Mouse (Mus musculus) heart, adult 8-10 months (tissue): Measurements from ENCODE around the gene Olfr1128. TPM values are rescaled to one million over a fixed set of nuclear protein-coding genes. Genes with fewer than 3 reads are reported as not detected.
"Not testable (repeated sequence)": the region's sequence is repeated elsewhere in the genome, so short reads cannot be mapped to it uniquely, and the experiment has no call there.

Experiments
- DNase-seq: peaks from one replicate; pipeline ENCODE4 v3.0.0; 2022; ENCODE audit warnings: low spot score
- total RNA-seq, 4 experiments: library from RNA; stranded (reverse); gene quantifications; 2 replicates each; pipeline ENCODE4 v1.2.4; 2022

The Olfr1128 gene
- total RNA-seq, result not detected

DNA sequence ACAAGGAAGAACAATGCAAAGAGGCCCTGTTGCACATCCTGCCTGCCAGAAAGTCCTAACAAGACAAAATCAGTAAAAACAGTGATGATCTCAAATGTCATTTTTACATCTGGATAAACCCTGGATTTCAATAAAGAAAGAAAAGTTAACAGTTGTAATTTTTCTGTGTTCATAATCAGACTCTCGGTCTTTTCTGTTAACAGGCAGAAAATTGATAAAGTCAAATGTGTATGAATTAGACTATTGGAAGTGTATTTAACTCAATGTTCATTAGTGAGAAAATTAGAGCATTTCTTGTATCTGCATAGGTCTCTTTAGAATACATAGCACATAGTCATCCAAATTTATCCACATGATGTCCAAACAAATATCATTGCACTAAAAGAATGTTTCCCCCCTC, at the start of gene Olfr1128:
Gene Olfr1128 (minus strand): TSS at position 101 of the 400 bp plus-strand sequence.
- DNase-seq, result no peak

DNA sequence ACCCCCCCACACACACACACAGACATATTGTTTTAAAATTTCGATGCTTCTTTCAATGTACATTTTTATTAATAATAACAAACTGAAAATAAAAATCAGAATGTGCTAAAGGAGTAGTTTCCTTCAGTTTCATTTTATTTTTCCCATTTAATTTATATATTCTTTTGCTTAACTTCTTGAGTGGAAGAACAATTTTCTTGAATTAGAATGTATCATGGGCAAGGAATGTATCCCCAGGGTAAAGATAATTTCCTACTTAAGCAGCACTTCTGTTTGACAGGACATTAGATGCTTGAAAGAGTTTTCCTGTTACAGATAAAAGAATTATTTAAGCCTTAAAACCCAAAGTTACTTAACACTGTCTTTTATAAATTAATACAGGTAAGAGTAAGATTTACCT, 28.3 kb upstream of the Olfr1128 start, which contains the start of gene Olfr1129:
Gene Olfr1129 (plus strand): TSS at position 301 of the 400 bp plus-strand sequence.
- DNase-seq, result not testable (repeated sequence)

DNA sequence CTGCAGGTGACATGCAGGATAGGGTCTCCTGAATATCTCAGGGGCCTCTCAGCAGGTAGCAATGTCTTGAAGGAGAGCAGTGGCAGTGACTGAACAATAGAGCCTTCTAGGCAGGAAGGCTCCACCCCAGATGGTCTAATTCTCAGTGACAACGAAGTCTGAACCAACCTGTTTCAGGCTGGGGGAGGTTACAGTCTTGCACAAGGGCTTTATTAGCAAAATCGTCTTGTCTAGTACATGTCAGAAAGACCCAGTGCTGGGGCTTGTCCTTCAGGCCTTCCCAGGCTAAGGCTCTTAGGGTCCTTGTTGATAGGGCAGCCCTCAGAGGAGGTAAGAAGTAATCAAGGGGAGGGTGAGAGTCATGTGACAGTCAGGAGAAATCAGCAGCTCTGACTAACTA, 10.5 kb downstream of the Olfr1128 start:
- DNase-seq, result no peak

DNA sequence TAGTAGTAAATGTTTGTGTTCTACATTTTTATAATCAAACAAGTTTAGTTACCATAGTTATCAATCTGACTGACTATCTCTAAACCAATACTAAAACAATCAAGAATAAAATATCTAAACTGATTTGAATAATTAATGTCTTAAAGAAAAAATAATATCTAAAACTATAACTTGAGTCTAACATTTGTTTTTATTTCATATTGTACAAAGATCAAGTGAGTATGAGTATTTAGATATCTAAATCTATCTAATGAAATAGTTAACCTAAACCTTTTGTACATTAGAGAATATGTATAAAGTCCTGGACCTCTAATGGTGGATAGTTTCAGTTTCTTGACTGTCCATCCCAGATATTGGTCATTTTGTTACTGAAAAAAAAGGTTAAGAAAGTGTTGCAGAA, 13.8 kb downstream of the Olfr1128 start, which contains the start of gene Olfr153:
Gene Olfr153 (plus strand): TSS at position 301 of the 400 bp plus-strand sequence.
- DNase-seq, result no peak

DNA sequence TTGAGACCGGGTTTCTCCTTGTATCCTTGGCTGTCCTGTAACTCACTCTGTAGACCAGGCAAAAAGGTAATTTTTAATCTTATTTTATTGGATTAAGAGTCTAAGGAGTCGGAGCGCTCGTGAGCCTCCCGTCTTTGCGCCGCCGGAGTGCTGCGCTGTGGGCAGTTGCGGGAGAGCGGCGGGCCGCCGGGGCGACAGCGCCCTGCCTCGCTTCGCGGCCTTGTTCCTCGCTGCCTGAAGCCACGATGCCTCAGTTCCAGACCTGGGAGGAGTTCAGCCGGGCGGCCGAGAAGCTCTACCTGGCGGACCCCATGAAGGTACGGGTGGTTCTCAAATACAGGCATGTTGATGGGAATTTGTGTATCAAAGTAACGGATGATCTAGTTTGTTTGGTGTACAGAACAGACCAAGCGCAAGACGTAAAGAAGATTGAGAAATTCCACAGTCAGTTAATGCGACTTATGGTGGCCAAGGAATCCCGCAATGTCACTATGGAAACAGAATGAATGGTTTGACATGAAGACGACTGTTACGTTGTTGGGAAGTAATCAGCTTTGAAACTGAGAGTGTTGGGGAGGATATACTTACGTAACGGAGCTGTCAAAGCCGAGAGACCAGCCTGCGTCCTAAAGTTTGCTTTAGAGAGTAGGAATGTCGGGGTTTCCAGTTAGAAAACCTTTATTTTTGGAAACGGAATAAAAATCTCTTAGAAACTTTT, 19.3 kb downstream of the Olfr1128 start:
- DNase-seq, result not testable (repeated sequence)

DNA sequence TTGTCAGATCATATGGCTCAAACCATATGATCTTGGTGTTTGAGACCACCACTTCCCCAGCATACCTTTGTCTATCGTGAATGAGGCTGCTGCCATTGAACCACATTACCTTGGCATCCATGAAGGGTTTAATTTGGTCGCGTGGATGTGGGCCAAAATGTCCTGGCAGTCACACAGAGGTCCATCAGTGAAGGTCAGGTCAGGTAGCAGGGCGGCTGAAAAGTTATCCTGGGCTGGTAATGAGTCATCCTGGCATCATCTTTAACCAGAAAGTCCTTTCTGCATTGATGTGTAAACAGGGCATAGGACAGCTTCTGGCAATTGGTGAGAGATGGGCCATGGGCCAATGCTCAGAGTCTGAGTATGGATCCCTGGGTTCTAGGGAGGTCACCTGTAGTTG, 24.7 kb downstream of the Olfr1128 start:
- DNase-seq, result peak; percentile 44

DNA sequence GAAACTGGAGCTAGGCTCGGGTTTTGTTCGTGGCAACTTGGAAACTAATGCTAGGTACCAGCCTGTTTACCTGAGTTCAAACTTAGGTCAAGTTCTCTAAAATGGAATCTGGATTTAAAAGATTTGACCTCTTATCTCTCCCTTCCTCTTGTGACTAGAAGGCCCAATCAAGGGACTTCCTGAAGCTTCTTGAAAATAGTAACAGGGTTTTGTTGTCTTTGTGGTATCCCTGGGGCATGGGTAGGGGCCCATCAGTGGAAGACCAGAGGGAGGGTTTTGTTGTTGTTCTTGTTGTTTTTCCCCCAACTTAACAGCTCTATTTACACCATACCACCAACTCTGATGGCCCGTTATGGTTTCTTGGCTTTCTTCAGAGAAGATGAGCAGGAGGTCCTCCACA, 28.8 kb downstream of the Olfr1128 start:
- no peak for DNase-seq

DNA sequence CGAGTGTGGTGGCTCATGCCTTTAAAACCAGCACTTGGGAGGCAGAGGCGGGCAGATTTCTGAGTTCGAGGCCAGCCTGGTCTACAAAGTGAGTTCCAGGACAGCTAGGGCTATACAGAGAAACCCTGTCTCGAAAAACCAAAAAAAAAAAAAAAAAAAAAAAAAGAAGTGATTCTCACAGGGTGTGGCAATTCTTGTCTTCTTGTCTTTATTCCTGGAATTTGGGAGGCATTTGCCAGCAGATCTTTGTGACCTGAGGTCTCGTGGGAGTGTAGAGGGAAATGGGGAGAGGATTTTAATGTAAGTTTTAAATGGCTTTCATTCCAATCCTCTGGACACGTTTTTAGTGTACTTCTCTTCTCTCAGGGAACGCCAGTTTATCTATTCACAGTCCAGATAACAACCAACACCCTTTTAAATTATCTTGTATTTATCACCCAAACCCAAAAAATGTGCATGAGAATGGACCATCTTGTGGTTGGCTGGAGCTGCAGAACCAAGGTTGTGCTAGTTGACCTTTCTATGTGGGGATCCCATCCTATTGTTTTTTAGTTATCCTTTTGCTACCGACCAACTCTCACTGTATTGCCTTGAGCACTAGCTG, 29.8 kb downstream of the Olfr1128 start:
- no peak for DNase-seq

DNA sequence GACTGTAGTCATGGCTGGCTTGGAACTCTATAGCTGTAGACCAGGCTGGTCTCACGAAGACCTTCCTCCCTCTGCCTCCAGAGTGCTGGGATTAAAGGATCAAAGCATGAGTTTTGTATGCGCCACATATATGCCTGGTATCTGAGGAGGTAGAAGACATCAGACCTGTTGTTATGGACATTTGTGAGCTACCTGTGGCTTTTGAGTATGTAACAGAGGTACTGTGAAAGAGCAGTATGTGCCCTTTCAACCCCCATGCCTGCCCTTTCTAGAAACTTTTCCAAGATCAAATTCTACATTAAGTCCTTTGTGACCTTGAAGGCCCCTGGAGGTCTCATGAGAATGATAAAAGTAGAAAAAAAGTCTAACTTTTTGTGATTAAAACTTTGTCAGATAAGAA, 30.3 kb downstream of the Olfr1128 start:
- DNase-seq, result no peak

DNA sequence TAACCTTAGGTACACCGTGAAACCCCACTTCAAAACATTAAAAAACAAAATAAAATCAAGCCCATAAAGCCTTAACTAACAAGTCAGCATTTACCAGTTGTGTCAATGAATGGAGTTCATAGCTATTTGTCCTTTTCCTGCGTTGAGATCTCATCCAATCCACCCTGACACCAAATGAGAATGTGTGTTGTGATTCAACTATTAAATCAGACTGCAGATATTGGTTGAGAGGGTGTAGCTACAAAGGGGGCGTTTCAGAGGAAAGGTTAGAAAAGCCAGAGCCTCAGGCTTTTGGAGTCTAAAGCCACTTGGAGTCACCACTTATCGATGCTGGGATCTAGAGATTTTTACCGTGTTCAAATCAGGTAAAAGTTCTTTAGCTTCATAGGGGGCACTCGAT, 39.1 kb downstream of the Olfr1128 start, which contains the start of gene Pramel6:
Gene Pramel6 (plus strand): TSS at position 301 of the 400 bp plus-strand sequence.
- DNase-seq, result no peak

DNA sequence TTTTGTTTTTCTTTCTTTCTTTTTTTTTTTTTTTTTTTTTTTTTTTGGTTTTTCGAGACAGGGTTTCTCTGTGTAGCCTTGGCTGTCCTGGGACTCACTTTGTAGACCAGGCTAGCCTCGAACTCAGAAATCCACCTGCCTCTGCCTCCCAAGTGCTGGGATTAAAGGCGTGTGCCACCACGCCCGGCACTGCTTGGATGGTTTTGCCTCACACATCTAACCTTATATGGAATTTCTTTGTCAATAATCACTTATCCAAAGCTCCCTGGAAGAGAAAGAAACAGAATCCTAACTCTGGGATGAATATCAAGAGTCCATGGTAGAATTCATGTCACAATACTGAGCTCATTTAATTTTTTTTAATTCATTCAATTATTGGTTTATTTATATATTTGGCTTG, 48.3 kb downstream of the Olfr1128 start, which contains the start of gene Pramel7:
Gene Pramel7 (minus strand): TSS at position 101 of the 400 bp plus-strand sequence.
- not testable (repeated sequence) for DNase-seq

Other genes starting within 250 kb of the Olfr1128 start
- not detected for gene Olfr1118, start 238.0 kb downstream of the Olfr1128 start, total RNA-seq
- not detected for gene Olfr1120, start 190.7 kb downstream of the Olfr1128 start, total RNA-seq
- gene Olfr1121, start 175.6 kb downstream of the Olfr1128 start, total RNA-seq, result not detected
- gene Olfr1122, start 159.7 kb downstream of the Olfr1128 start, total RNA-seq, result not detected
- gene Olfr1123, start 128.9 kb downstream of the Olfr1128 start, total RNA-seq, result not detected
- gene Olfr1124, start 115.3 kb downstream of the Olfr1128 start, total RNA-seq, result not detected
- gene Olfr1126, start 91.6 kb downstream of the Olfr1128 start, total RNA-seq, result not detected
- gene Pramel7, start 48.4 kb downstream of the Olfr1128 start, total RNA-seq, result not detected
- not detected for gene Pramel6, start 39.0 kb downstream of the Olfr1128 start, total RNA-seq
- gene Olfr153, start 13.7 kb downstream of the Olfr1128 start, total RNA-seq, result not detected
- gene Olfr1129, start 28.4 kb upstream of the Olfr1128 start, total RNA-seq, result not detected
- not detected for gene Olfr1130, start 60.7 kb upstream of the Olfr1128 start, total RNA-seq
- not detected for gene Olfr1131, start 81.6 kb upstream of the Olfr1128 start, total RNA-seq
- not detected for gene Olfr1132, start 92.0 kb upstream of the Olfr1128 start, total RNA-seq
- gene Olfr1133, start 101.8 kb upstream of the Olfr1128 start, total RNA-seq, result not detected
- not detected for gene Olfr1134, start 112.9 kb upstream of the Olfr1128 start, total RNA-seq
- gene Olfr1135, start 128.1 kb upstream of the Olfr1128 start, total RNA-seq, result not detected
- gene Olfr1136, start 148.4 kb upstream of the Olfr1128 start, total RNA-seq, result not detected
- not detected for gene Olfr1137, start 167.6 kb upstream of the Olfr1128 start, total RNA-seq
- not detected for gene Olfr1138, start 194.4 kb upstream of the Olfr1128 start, total RNA-seq
- not detected for gene Olfr1140, start 198.2 kb upstream of the Olfr1128 start, total RNA-seq
- not detected for gene Olfr1141, start 208.4 kb upstream of the Olfr1128 start, total RNA-seq
- not detected for gene Olfr152, start 233.9 kb upstream of the Olfr1128 start, total RNA-seq